In genomic region chr11:116351294-116351693, GRCm38 (mm10) we compare ENCODE assay signal across 21 mouse cellular contexts. TPM values are rescaled to one million over a fixed set of nuclear protein-coding genes. Genes with fewer than 3 reads are reported as not detected.
DNase-seq lines count a peak whose midpoint lies in the region; ATAC-seq and TF ChIP-seq lines count a peak whose summit lies in the region.
"Had no signal": no experiment of that assay in that cellular context is flagged by ENCODE, and none has a peak within 500 bp of the region (broad histone marks: within the 10 kb centered on the region; RNA-seq: fewer than 3 reads in every experiment).

No protein-coding gene starts in this region.

- no peak overlapping the region for H3K4me3 ChIP-seq in midbrain, postnatal 0 days (ENCODE audit: low read depth, low read length)
- no peak overlapping the region for H3K4me3 ChIP-seq in midbrain, embryonic 11.5 days (ENCODE audit: low read depth, low read length)
- H3K4me3 ChIP-seq: forebrain, embryonic 10.5 days; gastrocnemius, adult 2 months; heart, embryonic 15.5 days; layer of hippocampus, adult 2 months; neural tube, embryonic 15.5 days had no signal

- TF ChIP-seq CTCF in midbrain, postnatal 0 days (IDR thresholded peaks at IDR 0.05), result peak; percentile 40; the same call in 1 of the 2 replicates

- no peak overlapping the region for H3K9ac ChIP-seq in midbrain, postnatal 0 days (replicated peaks; ENCODE audit: low read length, poor library complexity, severe bottlenecking)
- no peak overlapping the region for H3K9ac ChIP-seq in midbrain, embryonic 11.5 days (ENCODE audit: low read length)
- H3K9ac ChIP-seq: heart, embryonic 15.5 days; hindbrain, embryonic 14.5 days; neural tube, embryonic 15.5 days had no signal

- H3K36me3 ChIP-seq in midbrain, postnatal 0 days (ENCODE audit: insufficient read depth, low read length), result peaks cover 48% of the 10 kb centered on the region
- 0 out of 2 replicates have a peak, but pooled peaks cover 3% of the 10 kb centered on the region for H3K36me3 ChIP-seq in midbrain, embryonic 11.5 days (ENCODE audit: control insufficient read depth, insufficient read depth, low read length)

- ATAC-seq in CD4-positive, CD25-positive, alpha-beta regulatory T cell, adult 4 months, result no peak
- ATAC-seq in midbrain, postnatal 0 days (ENCODE audit: low FRiP score), result no peak
- ATAC-seq in midbrain, embryonic 11.5 days (ENCODE audit: low FRiP score), result no peak
- ATAC-seq: midbrain, embryonic 16.5 days had no signal

- DNase-seq in CD4-positive, CD25-positive, alpha-beta regulatory T cell, adult 2 months (ENCODE audit: low read depth, low spot score), result peak; percentile 43
- DNase-seq in midbrain, postnatal 0 days (ENCODE audit: low spot score), result no peak
- DNase-seq in midbrain, embryonic 11.5 days (ENCODE audit: low spot score, missing footprints), result no peak
- DNase-seq in induced T-regulatory cell, adult 2 months (ENCODE audit: low read depth), result peak; percentile 24
- no peak for DNase-seq in urinary bladder, postnatal 4 days (ENCODE audit: low spot score in 2 of 2)
- DNase-seq in layer of hippocampus, postnatal 36 days, result no peak
- DNase-seq: adrenal gland, postnatal 36 days; cerebellum, postnatal 14 days; gastrocnemius, adult 2 months; heart, postnatal 36 days; kidney, adult 18-20 months; kidney, postnatal 14 days; thymus, postnatal 14 days had no signal

- 91% methylated on average over 5 of the region's 5 CpGs for WGBS in midbrain, postnatal 0 days
- 92% methylated on average over 5 of the region's 5 CpGs for WGBS in midbrain, embryonic 11.5 days

- no peaks in the 10 kb centered on the region for H3K27me3 ChIP-seq in midbrain, postnatal 0 days (ENCODE audit: insufficient read depth, low read length)
- H3K27me3 ChIP-seq in midbrain, embryonic 11.5 days (ENCODE audit: control insufficient read depth, insufficient read depth, low read length), result no peaks in the 10 kb centered on the region
- H3K27me3 ChIP-seq: heart, embryonic 15.5 days; neural tube, embryonic 15.5 days had no signal

- no peak overlapping the region for H3K4me2 ChIP-seq in midbrain, postnatal 0 days (ENCODE audit: low read depth, low read length, poor library complexity, severe bottlenecking)
- H3K4me2 ChIP-seq in midbrain, embryonic 11.5 days, result no peak overlapping the region
- H3K4me2 ChIP-seq: heart, embryonic 15.5 days; hindbrain, embryonic 14.5 days; neural tube, embryonic 15.5 days had no signal

- H3K9me3 ChIP-seq in midbrain, postnatal 0 days (ENCODE audit: low read length), result no peaks in the 10 kb centered on the region
- no peaks in the 10 kb centered on the region for H3K9me3 ChIP-seq in midbrain, embryonic 11.5 days (ENCODE audit: control insufficient read depth, low read length)
- H3K9me3 ChIP-seq: forebrain, embryonic 10.5 days; heart, embryonic 15.5 days; neural tube, embryonic 15.5 days had no signal

- no peak overlapping the region for H3K27ac ChIP-seq in midbrain, postnatal 0 days (ENCODE audit: low read depth, low read length)
- H3K27ac ChIP-seq in midbrain, embryonic 11.5 days (ENCODE audit: low read depth, low read length), result no peak overlapping the region
- H3K27ac ChIP-seq: forebrain, embryonic 10.5 days; gastrocnemius, adult 2 months; heart, embryonic 15.5 days; hindbrain, embryonic 14.5 days; layer of hippocampus, adult 2 months; macrophage; neural tube, embryonic 15.5 days had no signal

- H3K4me1 ChIP-seq in midbrain, postnatal 0 days (ENCODE audit: insufficient read depth, low read length), result no peaks in the 10 kb centered on the region
- no peaks in the 10 kb centered on the region for H3K4me1 ChIP-seq in midbrain, embryonic 11.5 days (ENCODE audit: control insufficient read depth, insufficient read depth, low read length)
- H3K4me1 ChIP-seq: heart, embryonic 15.5 days; neural tube, embryonic 15.5 days had no signal

RNA-seq across cellular contexts. Expression of gene Foxj1, which starts 16.1 kb away (rescaled TPM):
- not detected for polyA plus RNA-seq in CD4-positive, CD25-positive, alpha-beta regulatory T cell, adult 4 months (2017; shearing (Covaris generic))
- 24.1 and 37.5 TPM in 2 replicates for total RNA-seq in midbrain, postnatal 0 days (2014; rRNA removed)
- 9.6 and 12.1 TPM in 2 replicates for polyA plus RNA-seq in midbrain, postnatal 0 days (2015; fragmentation: Nextera tagmentation; extraction: Ambion mirVana)
- 3.5 and 3.8 TPM in 2 replicates for polyA plus RNA-seq in midbrain, embryonic 11.5 days (2014; fragmentation: Nextera tagmentation; extraction: Ambion mirVana)
- total RNA-seq in layer of hippocampus, postnatal 36 days (2021), result 1 to 10 TPM; 4.3 to 5.8 TPM
- total RNA-seq: heart, postnatal 36 days had no signal
- polyA plus RNA-seq: macrophage had no signal

RNA-seq across cellular contexts. Expression of gene Exoc7, which starts 44.3 kb away (rescaled TPM):
- 100 to 1,000 TPM in 1 of 2 experiments, 10 to 100 TPM in 1; 98.4 to 123 TPM for polyA plus RNA-seq in CD4-positive, CD25-positive, alpha-beta regulatory T cell, adult 4 months (2017; shearing (Covaris generic))
- total RNA-seq in midbrain, postnatal 0 days (2014; rRNA removed), result 81.0 and 101 TPM in 2 replicates
- polyA plus RNA-seq in midbrain, postnatal 0 days (2015; fragmentation: Nextera tagmentation; extraction: Ambion mirVana), result 144 and 149 TPM in 2 replicates
- polyA plus RNA-seq in midbrain, embryonic 11.5 days (2014; fragmentation: Nextera tagmentation; extraction: Ambion mirVana), result 59.9 and 61.3 TPM in 2 replicates
- total RNA-seq in layer of hippocampus, postnatal 36 days (2021), result 10 to 100 TPM; 77.1 to 80.9 TPM

Comparison
In these comparisons a context has a peak if more than half of its experiments do, and no peak if none do; other contexts are left out.
1. DNase-seq: peak in CD4-positive, CD25-positive, alpha-beta regulatory T cell, adult 2 months (single experiment) and induced T-regulatory cell, adult 2 months (single experiment); none in midbrain, postnatal 0 days (single experiment), midbrain, embryonic 11.5 days (single experiment), urinary bladder, postnatal 4 days (0 of 2) and layer of hippocampus, postnatal 36 days (0 of 2).